Mouse (Mus musculus) Patski (cell line): ENCODE data around the gene Ece1. TPM values are rescaled to one million over a fixed set of nuclear protein-coding genes. Genes with fewer than 3 reads are reported as not detected.

Source experiments
- ATAC-seq: fragments of 100-300 bp; one replicate; pipeline ENCODE4 v1.8.0; 2021
- CTCF ChIA-PET: fragments of 350-600 bp; sonication (Branson Sonifier 250); formaldehyde crosslinking; loops from one replicate; lab custom pipeline; 2022; ENCODE audit warnings: inconsistent platforms; lab: Charles Lee
- POLR2A ChIA-PET: fragments of 350-600 bp; sonication (Branson Sonifier 250); formaldehyde crosslinking; loops from one replicate; lab custom pipeline; 2022; ENCODE audit warnings: antibody characterized with exemption, inconsistent platforms; lab: Charles Lee
- DNase-seq: peaks from one replicate; pipeline ENCODE4 v3.0.0-alpha.2; 2011; ENCODE audit warnings: low read depth, low spot score
- H3K27me3 ChIP-seq: fragments of 371-371 bp; one replicate; pipeline ENCODE4 v1.5.1; 2021
- CTCF ChIP-seq: fragments of 100-300 bp; IDR thresholded peaks from one replicate; pipeline ENCODE4 v1.5.1; 2021
- in situ Hi-C: fragments of 300-500 bp; cut with MboI; formaldehyde crosslinking; loops from 3 replicates; pipeline ENCODE4 v1.11.1; 2018; ENCODE audit warnings: low pct_unique_long_range_greater_than_20kb, mixed read lengths
- polyA plus RNA-seq: library from polyadenylated mRNA; unstranded; gene quantifications from one replicate; pipeline ENCODE4 v1.2.3, GENCODE M21; 2021

The Ece1 gene
- polyA plus RNA-seq, 1 experiment from 2014 or later, result 147 TPM

GRCm38 (mm10) chr4:138008646-138009045 is 146.6 kb downstream of the Ece1 start:
- ATAC-seq, result no peak
- in situ Hi-C loops, result no loop called here

GRCm38 (mm10) chr4:138009786-138010502 is 147.9 kb downstream of the Ece1 start:
- ChIA-PET POLR2A (no interaction called here), CTCF (no interaction called here)
- DNase-seq (no peak), ATAC-seq (no peak)
- in situ Hi-C loops, result no loop called here
- no peaks in the 10 kb centered on the region for H3K27me3 ChIP-seq
- no peak for TF ChIP-seq CTCF

More at GRCm38 (mm10) chr4:138008646-138009045, 146.6 kb downstream of the Ece1 start:
- POLR2A ChIA-PET, result no interaction called here
- H3K27me3 ChIP-seq, result no peaks in the 10 kb centered on the region
- no peak for DNase-seq
- TF ChIP-seq CTCF, result no peak
- CTCF ChIA-PET, result no interaction called here

- CTCF ChIA-PET, result interaction anchor here (0.8 kb wide), 1 partner anchor 12 kb away, joined by 3 read pairs; no protein-coding TSS in a partner anchor
- ATAC-seq (no peak), DNase-seq (no peak)
- H3K27me3 ChIP-seq, result no peaks in the 10 kb centered on the region
- POLR2A ChIA-PET, result no interaction called here
- TF ChIP-seq CTCF, result no peak
- in situ Hi-C loops, result no loop called here
These were observed 151.9 kb downstream of the Ece1 start for GRCm38 (mm10) chr4:138013723-138014479.

Other genes with a start within 250 kb of the Ece1 start
- gene Rap1gap, start 197.5 kb upstream of the Ece1 start, polyA plus RNA-seq, result 48.4 TPM
- gene Alpl, start 65.9 kb upstream of the Ece1 start, polyA plus RNA-seq, result 2.0 TPM
- 73.5 TPM for gene Eif4g3, start 130.8 kb downstream of the Ece1 start, polyA plus RNA-seq